Mouse (Mus musculus) intestine, embryonic 15.5 days (tissue): Measurements from ENCODE around the gene Hpcal1. TPM values are rescaled to one million over a fixed set of nuclear protein-coding genes. Genes with fewer than 3 reads are reported as not detected.
"Not testable (repeated sequence)": the region's sequence is repeated elsewhere in the genome, so short reads cannot be mapped to it uniquely, and the experiment has no call there.

ENCODE experiments used
- ATAC-seq: fragments of 200-750 bp; cut with Nextera tagmentation; 2 replicates; pipeline ENCODE4 v1.8.0; 2017; ENCODE audit warnings: moderate TSS enrichment, moderate library complexity
- H3K27ac ChIP-seq: fragments of 300-500 bp; sonication (generic); 2 replicates; pipeline ENCODE4 v1.5.1; 2015; ENCODE audit warnings: mild to moderate bottlenecking, inconsistent platforms
- H3K27me3 ChIP-seq: fragments of 300-500 bp; sonication (generic); replicated peaks from 2 replicates; pipeline ENCODE4 v1.6.1; 2015; ENCODE audit warnings: inconsistent platforms
- H3K36me3 ChIP-seq: fragments of 300-500 bp; sonication (generic); 2 replicates; pipeline ENCODE4 v1.6.1; 2015; ENCODE audit warnings: inconsistent platforms
- H3K4me1 ChIP-seq: fragments of 300-500 bp; sonication (generic); replicated peaks from 2 replicates; pipeline ENCODE4 v1.6.1; 2015; ENCODE audit warnings: inconsistent platforms
- H3K4me2 ChIP-seq: fragments of 300-500 bp; sonication (generic); replicated peaks from 2 replicates; pipeline ENCODE4 v1.6.1; 2015; ENCODE audit warnings: mild to moderate bottlenecking, inconsistent platforms
- H3K4me3 ChIP-seq: fragments of 300-500 bp; sonication (generic); replicated peaks from 2 replicates; pipeline ENCODE4 v1.5.1; 2015; ENCODE audit warnings: inconsistent platforms
- H3K9ac ChIP-seq: fragments of 300-500 bp; sonication (generic); 2 replicates; pipeline ENCODE4 v1.6.1; 2015; ENCODE audit warnings: inconsistent platforms
- H3K9me3 ChIP-seq: fragments of 300-500 bp; sonication (generic); 2 replicates; pipeline ENCODE4 v1.6.1; 2016; ENCODE audit warnings: inconsistent platforms
- WGBS: fragments of 180-500 bp; shearing (Covaris S2); methylation state at CpG from one replicate; pipeline ENCODE4 v1.1.7; 2015; 5-methylcytosine and 5-hydroxymethylcytosine counted together
- polyA plus RNA-seq: library from polyadenylated mRNA; unstranded; fragments of >200 nt; fragmentation: Nextera tagmentation; extraction: Ambion mirVana; gene quantifications from 2 replicates; pipeline ENCODE4 v1.2.1, GENCODE M21; 2015

Gene Hpcal1
- polyA plus RNA-seq, 1 experiment from 2014 or later = 46.7 TPM

GRCm38 (mm10) chr12:17779093-17779492 lies 88.4 kb downstream of the Hpcal1 start:
- no peak overlapping the region for H3K4me2 ChIP-seq
- WGBS = 44% methylated on average over 3 of the region's 3 CpGs
- no peaks in the 10 kb centered on the region for H3K9me3 ChIP-seq
- no peak for ATAC-seq
- H3K27me3 ChIP-seq = no peaks in the 10 kb centered on the region
- no peak overlapping the region for H3K4me3 ChIP-seq
- no peaks in the 10 kb centered on the region for H3K4me1 ChIP-seq
- H3K36me3 ChIP-seq = no peaks in the 10 kb centered on the region
- H3K9ac ChIP-seq = no peak overlapping the region
- H3K27ac ChIP-seq = no peak overlapping the region

GRCm38 (mm10) chr12:17789486-17789885 lies 98.8 kb downstream of the Hpcal1 start:
- Histone ChIP-seq H3K36me3 (no peaks in the 10 kb centered on the region), H3K27ac (no peak overlapping the region), H3K27me3 (no peaks in the 10 kb centered on the region), H3K9ac (no peak overlapping the region), H3K9me3 (no peaks in the 10 kb centered on the region), H3K4me3 (no peak overlapping the region), H3K4me2 (no peak overlapping the region), H3K4me1 (no peaks in the 10 kb centered on the region)
- no peak for ATAC-seq
- WGBS = 53% methylated on average over 3 of the region's 3 CpGs

- H3K4me3 ChIP-seq = no peak overlapping the region
- no peak for ATAC-seq
These were observed 100.5 kb downstream of the Hpcal1 start for GRCm38 (mm10) chr12:17791111-17791510.

GRCm38 (mm10) chr12:17792756-17793155 lies 102.1 kb downstream of the Hpcal1 start:
- Histone ChIP-seq H3K4me2 (no peak overlapping the region), H3K9me3 (no peaks in the 10 kb centered on the region), H3K9ac (no peak overlapping the region), H3K27ac (no peak overlapping the region), H3K4me1 (no peaks in the 10 kb centered on the region), H3K4me3 (no peak overlapping the region), H3K27me3 (no peaks in the 10 kb centered on the region), H3K36me3 (no peaks in the 10 kb centered on the region)
- no peak for ATAC-seq
- 87% methylated on average over 1 of the region's 1 CpGs for WGBS

More at GRCm38 (mm10) chr12:17791111-17791510, 100.5 kb downstream of the Hpcal1 start:
- no peak overlapping the region for H3K9ac ChIP-seq
- no peaks in the 10 kb centered on the region for H3K36me3 ChIP-seq
- no peaks in the 10 kb centered on the region for H3K27me3 ChIP-seq
- no peak overlapping the region for H3K4me2 ChIP-seq
- WGBS = 86% methylated on average over 6 of the region's 6 CpGs
- no peaks in the 10 kb centered on the region for H3K4me1 ChIP-seq
- no peak overlapping the region for H3K27ac ChIP-seq
- no peaks in the 10 kb centered on the region for H3K9me3 ChIP-seq

DNA sequence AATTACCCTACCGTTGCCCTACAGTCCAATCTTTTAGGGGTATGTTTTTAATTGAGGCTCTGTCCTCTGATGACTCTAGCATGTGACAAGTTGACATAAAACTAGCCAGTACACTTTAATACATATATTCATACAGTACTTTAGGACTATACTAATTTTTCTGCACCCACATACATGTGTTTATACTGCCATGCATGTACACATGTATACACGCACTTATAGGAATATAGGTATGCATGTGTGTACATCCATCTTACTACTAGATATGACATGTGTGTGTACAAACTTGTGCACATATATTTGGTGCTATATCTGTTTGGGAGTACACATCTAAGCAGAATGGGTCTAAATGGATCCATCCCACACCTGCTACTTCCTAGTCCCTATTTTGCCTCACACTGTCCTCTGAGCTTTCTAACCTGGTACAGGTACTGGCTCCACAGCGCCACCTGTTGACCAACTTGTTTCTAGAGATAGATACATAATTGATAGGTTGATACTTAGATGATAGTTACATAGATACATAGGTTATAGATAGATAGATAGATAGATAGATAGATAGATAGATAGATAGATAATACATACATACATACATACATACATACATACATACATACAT lies 105.1 kb downstream of the Hpcal1 start:
- no peaks in the 10 kb centered on the region for H3K27me3 ChIP-seq
- 59% methylated on average over 3 of the region's 3 CpGs for WGBS
- H3K4me3 ChIP-seq = no peak overlapping the region
- no peaks in the 10 kb centered on the region for H3K36me3 ChIP-seq
- no peak overlapping the region for H3K4me2 ChIP-seq
- no peak overlapping the region for H3K27ac ChIP-seq
- H3K4me1 ChIP-seq = no peaks in the 10 kb centered on the region
- no peak overlapping the region for H3K9ac ChIP-seq
- no peaks in the 10 kb centered on the region for H3K9me3 ChIP-seq
- ATAC-seq = peak; percentile 31; the same call in 1 of the 2 replicates

GRCm38 (mm10) chr12:17798261-17798660 lies 107.6 kb downstream of the Hpcal1 start:
- H3K9me3 ChIP-seq, ATAC-seq, H3K4me3 ChIP-seq, H3K36me3 ChIP-seq, H3K27me3 ChIP-seq, H3K4me1 ChIP-seq, H3K9ac ChIP-seq, H3K27ac ChIP-seq, H3K4me2 ChIP-seq: not testable (repeated sequence)
- 91% methylated on average over 11 of the region's 11 CpGs for WGBS

- WGBS = 40% methylated on average over 2 of the region's 2 CpGs
- no peak overlapping the region for H3K4me3 ChIP-seq
These were observed 117.9 kb downstream of the Hpcal1 start for GRCm38 (mm10) chr12:17808542-17808941.

GRCm38 (mm10) chr12:17835279-17835678 lies 144.6 kb downstream of the Hpcal1 start:
- H3K9me3 ChIP-seq, H3K27ac ChIP-seq, H3K9ac ChIP-seq, ATAC-seq, H3K36me3 ChIP-seq, H3K4me1 ChIP-seq, H3K4me2 ChIP-seq, H3K27me3 ChIP-seq, H3K4me3 ChIP-seq: not testable (repeated sequence)
- WGBS = 89% methylated on average over 1 of the region's 1 CpGs

More at GRCm38 (mm10) chr12:17808542-17808941, 117.9 kb downstream of the Hpcal1 start:
- H3K27ac ChIP-seq = no peak overlapping the region
- no peak overlapping the region for H3K4me2 ChIP-seq
- ATAC-seq = no peak
- H3K4me1 ChIP-seq = no peaks in the 10 kb centered on the region
- H3K9me3 ChIP-seq = no peaks in the 10 kb centered on the region
- no peaks in the 10 kb centered on the region for H3K27me3 ChIP-seq
- no peak overlapping the region for H3K9ac ChIP-seq
- H3K36me3 ChIP-seq = no peaks in the 10 kb centered on the region

Other genes starting within 250 kb of the Hpcal1 start
- 203 and 216 TPM in 2 replicates for gene Odc1, start 146.1 kb upstream of the Hpcal1 start, polyA plus RNA-seq